Mouse (Mus musculus) forebrain, embryonic 10.5 days (tissue): ENCODE measurements around the gene Spink2. TPM values are rescaled to one million over a fixed set of nuclear protein-coding genes. Genes with fewer than 3 reads are reported as not detected.
A peak's percentile ranks its signal among the peaks of the same experiment; 100 is the strongest.

Experiments used
- DNase-seq: peaks from one replicate; pipeline ENCODE4 v3.0.0-alpha.2; 2017; ENCODE audit warnings: low spot score; ENCODE audit errors: extremely low spot score
- H3K27ac ChIP-seq: fragments of 300-500 bp; sonication (generic); 2 replicates; pipeline ENCODE4 v1.5.1; 2016; ENCODE audit warnings: mild to moderate bottlenecking
- H3K27me3 ChIP-seq: fragments of 300-500 bp; sonication (generic); 2 replicates; pipeline ENCODE4 v1.6.1; 2016; ENCODE audit warnings: mild to moderate bottlenecking; ENCODE audit not compliant: poor library complexity, severe bottlenecking
- H3K36me3 ChIP-seq: fragments of 300-500 bp; sonication (generic); replicated peaks from 2 replicates; pipeline ENCODE4 v1.6.1; 2016; ENCODE audit warnings: mild to moderate bottlenecking, moderate library complexity
- H3K4me1 ChIP-seq: fragments of 300-500 bp; sonication (generic); 2 replicates; pipeline ENCODE4 v1.6.1; 2016
- H3K4me3 ChIP-seq: fragments of 300-500 bp; sonication (generic); 2 replicates; pipeline ENCODE4 v1.5.1; 2016; ENCODE audit warnings: mild to moderate bottlenecking, moderate library complexity
- H3K9me3 ChIP-seq: fragments of 300-500 bp; sonication (generic); 2 replicates; pipeline ENCODE4 v1.6.1; 2016; ENCODE audit warnings: mild to moderate bottlenecking, moderate library complexity
- WGBS: fragments of 180-500 bp; shearing (Covaris S2); methylation state at CpG from one replicate; pipeline ENCODE4 v1.1.7; 2016; 5-methylcytosine and 5-hydroxymethylcytosine counted together
- polyA plus RNA-seq: library from polyadenylated mRNA; unstranded; fragments of >200 nt; fragmentation: Nextera tagmentation; extraction: Ambion mirVana; gene quantifications from 2 replicates; pipeline ENCODE4 v1.2.1, GENCODE M21; 2016

The Spink2 gene
- polyA plus RNA-seq: 0.64 and 1.1 TPM in 2 replicates

DNA sequence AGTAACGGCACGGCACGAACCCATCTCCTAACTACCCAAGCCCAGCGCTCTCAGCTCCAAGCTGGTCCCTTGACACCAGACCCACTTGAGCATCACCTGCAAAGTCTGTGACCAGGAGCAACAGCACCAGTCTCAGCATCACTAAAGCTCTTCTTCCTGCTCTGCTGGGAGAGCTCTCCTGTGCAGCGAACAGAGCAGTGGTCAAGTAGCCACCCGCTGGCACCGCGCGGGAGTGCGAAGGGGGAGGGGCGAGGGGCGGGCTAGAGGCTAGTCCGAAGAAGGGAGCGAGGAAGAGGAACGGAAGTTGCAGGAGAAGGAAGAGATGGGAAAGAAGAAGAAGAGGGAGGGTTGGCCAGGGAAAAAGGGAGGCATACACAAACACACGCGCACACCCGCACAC, at the start of gene Spink2:
TSS of gene Spink2 (minus strand) at position 236 of the 400 bp plus-strand sequence.
- 5% methylated on average over 18 of the region's 18 CpGs for WGBS
- H3K36me3 ChIP-seq: no peaks in the 10 kb centered on the region
- peak within 1 kb of the TSS; percentile 70; the same call in 1 of the 2 replicates for H3K27ac ChIP-seq
- H3K4me1 ChIP-seq: peaks cover 10% of the 10 kb centered on the region
- DNase-seq: peak; percentile 46
- no peaks in the 10 kb centered on the region for H3K9me3 ChIP-seq
- H3K27me3 ChIP-seq: peaks cover 18% of the 10 kb centered on the region
- peak within 1 kb of the TSS; percentile 54 for H3K4me3 ChIP-seq

DNA sequence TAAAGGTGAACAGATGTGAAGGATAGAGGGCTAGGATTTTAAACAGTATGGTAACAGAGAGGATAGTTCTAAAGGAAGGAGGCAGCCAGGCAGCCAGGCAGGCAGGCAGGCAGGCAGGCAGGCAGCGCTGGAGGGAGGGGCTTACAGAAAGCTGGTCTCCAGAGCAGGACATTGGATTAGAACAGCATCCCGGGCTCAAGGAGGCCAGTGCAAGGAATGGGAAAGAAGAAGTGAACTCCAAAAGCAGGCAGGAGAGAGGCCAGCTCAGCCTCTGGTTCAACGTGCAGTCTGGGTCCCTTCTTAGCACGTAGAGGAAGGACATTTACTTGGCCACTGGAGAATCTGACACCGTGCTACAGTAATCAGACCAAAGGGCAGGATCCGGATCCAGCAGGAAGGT, 48.9 kb upstream of the Spink2 start:
- Histone ChIP-seq H3K27me3 (peaks cover 19% of the 10 kb centered on the region), H3K9me3 (no peaks in the 10 kb centered on the region), H3K36me3 (no peaks in the 10 kb centered on the region), H3K27ac (no peak overlapping the region), H3K4me3 (no peak overlapping the region), H3K4me1 (peaks cover 38% of the 10 kb centered on the region)
- 57% methylated on average over 6 of the region's 6 CpGs for WGBS
- DNase-seq: no peak

DNA sequence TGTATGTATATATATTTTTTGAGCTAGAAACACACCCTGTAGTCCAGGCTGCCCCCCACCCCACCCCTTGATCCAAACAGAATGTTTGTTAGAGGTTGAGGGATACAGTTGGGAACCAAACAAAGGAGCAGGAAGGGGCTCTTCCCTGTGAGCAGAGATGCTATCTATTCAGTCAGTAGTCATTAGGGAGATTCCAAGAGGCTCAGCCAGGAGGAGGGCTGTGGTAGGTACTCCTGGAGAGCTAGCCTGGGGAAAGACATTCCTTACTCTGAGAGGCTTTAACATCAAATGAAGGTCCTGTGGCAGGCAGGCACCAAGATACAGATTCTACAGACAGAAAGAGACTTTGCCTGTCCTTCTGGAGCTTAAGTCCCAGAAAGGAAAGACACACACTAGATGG, 48.0 kb upstream of the Spink2 start:
- H3K9me3 ChIP-seq: no peaks in the 10 kb centered on the region
- peaks cover 30% of the 10 kb centered on the region for H3K4me1 ChIP-seq
- peaks cover 18% of the 10 kb centered on the region for H3K27me3 ChIP-seq
- no peak overlapping the region for H3K4me3 ChIP-seq
- no peak for DNase-seq
- no peaks in the 10 kb centered on the region for H3K36me3 ChIP-seq
- H3K27ac ChIP-seq: no peak overlapping the region

DNA sequence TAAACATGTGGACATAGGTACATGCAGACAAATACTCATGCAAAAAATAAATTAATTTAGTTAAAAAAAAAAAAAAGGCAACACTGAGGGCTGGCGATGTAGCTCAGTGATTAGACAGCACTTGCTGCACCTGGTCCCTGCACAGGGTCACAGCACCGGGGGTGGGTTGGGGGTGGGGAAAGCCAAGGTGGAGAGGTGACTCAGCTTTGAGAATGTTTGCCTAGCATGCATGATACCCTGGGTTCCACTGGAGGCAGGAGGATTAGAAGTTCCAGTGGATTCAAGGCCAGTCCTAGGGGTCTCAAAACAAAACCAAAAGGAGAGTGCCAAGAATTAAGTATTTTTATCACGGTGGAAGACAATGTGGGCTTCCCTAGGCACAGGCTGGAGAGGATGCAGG, 46.3 kb upstream of the Spink2 start:
- whole genome bisulfite sequencing: 81% methylated on average over 3 of the region's 3 CpGs
- Histone ChIP-seq H3K9me3 (no peaks in the 10 kb centered on the region), H3K27me3 (peaks cover 4% of the 10 kb centered on the region; the same call in 1 of the 2 replicates), H3K27ac (no peak overlapping the region), H3K4me3 (no peak overlapping the region), H3K36me3 (no peaks in the 10 kb centered on the region), H3K4me1 (peaks cover 25% of the 10 kb centered on the region)
- no peak for DNase-seq

DNA sequence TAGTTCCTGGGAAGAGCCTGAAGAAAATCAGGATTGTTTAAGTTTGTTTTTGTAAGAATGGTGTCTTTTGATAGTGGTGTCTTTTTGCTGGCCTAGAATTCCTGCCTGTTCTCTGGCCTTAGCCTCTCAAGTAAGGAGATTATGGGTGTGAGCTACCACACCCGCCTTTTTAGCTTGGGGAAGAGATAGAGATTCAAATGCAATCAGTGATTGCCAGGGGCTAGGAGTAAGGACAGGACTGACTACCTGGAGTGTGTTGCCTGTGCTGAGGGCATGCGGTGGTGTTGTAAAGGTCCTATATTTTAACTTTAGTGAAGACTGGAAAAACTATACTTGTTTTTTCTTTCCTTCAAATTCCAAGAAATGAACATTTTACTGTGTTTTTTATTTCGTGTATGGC, 43.1 kb upstream of the Spink2 start:
- Histone ChIP-seq H3K27ac (no peak overlapping the region), H3K27me3 (no peaks in the 10 kb centered on the region), H3K4me3 (no peak overlapping the region), H3K36me3 (no peaks in the 10 kb centered on the region), H3K4me1 (peaks cover 14% of the 10 kb centered on the region; the same call in 1 of the 2 replicates), H3K9me3 (no peaks in the 10 kb centered on the region)
- whole genome bisulfite sequencing: 67% methylated on average over 3 of the region's 3 CpGs
- no peak for DNase-seq

DNA sequence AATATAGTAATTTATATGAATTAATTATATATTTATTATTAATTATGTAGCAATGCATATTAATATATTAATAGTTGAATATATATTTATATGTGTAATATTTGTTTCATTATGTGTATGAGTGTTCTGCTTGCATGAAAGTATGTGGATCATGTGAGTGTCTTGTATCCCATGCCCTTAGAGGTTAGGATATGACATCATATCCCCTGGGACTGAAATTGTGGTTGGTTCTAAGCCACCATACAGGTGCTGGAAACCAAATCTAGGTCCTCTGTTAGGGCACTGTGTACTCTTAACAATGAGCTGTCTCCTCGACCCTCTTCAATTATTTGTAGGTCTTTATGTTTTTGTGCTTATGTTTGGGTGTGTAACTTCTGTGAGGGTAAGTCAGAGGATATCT, 41.9 kb upstream of the Spink2 start:
- Histone ChIP-seq H3K4me1 (peaks cover 14% of the 10 kb centered on the region; the same call in 1 of the 2 replicates), H3K27me3 (no peaks in the 10 kb centered on the region; the same call in 1 of the 2 replicates), H3K4me3 (no peak overlapping the region), H3K36me3 (no peaks in the 10 kb centered on the region), H3K27ac (no peak overlapping the region), H3K9me3 (no peaks in the 10 kb centered on the region)
- 82% methylated on average over 1 of the region's 1 CpGs for WGBS
- DNase-seq: no peak

DNA sequence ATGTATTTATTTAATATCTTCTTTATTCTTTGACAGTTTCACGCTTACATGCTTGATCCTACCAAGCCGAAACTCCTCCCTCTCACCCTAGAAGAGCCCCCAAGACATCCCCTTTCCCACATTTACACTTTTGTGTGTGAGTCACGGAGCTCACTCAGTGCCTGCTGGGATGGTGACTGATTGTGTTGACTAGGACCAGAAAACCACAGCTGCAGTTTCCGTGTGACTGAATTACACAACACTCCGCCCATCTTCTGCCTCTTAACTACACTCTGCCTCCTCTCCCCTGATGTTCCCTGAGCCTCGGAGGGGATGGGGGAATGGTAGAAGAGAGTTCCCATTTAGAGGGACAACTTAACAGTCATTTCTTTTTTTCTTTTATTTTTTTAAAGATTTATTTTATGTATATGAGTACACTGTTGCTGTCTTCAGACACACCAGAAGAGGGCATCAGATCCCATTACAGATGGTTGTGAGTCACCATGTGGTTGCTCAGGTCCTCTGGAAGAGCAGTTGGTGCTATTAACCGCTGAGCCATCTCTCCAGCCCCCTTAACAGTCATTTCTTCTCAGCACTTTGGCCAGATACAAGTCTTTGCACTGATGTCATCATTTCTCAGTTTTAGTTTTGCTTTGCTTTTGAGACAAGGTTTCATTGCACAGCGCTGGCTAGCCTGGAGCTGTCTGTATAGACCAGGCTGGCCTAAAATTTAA, 41.0 kb upstream of the Spink2 start:
- Histone ChIP-seq H3K9me3 (no peaks in the 10 kb centered on the region), H3K4me3 (no peak overlapping the region), H3K36me3 (no peaks in the 10 kb centered on the region), H3K4me1 (peaks cover 14% of the 10 kb centered on the region; the same call in 1 of the 2 replicates), H3K27ac (no peak overlapping the region), H3K27me3 (no peaks in the 10 kb centered on the region; the same call in 1 of the 2 replicates)
- DNase-seq: no peak
- 76% methylated on average over 8 of the region's 8 CpGs for WGBS

DNA sequence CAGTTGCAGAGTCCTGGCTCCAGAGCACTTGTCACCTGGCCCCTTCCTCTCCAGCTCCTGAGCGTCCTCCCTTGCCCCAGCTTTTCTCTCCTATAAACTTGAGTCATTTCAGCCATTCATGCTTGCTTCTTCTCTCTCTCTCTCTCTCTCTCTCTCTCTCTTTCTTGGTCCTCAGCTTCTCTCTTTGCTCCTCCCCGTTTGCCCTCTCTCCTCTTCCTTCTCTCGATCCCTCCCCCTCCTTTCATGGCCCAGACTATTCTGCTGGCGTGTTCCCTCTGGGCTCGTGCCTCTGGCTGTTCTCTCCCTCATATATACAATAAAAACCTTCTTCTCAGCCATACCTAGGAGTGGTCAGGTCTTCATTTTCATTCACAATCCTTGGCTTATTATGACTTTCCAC, 40.4 kb upstream of the Spink2 start:
- Histone ChIP-seq H3K36me3 (no peaks in the 10 kb centered on the region), H3K4me1 (peaks cover 14% of the 10 kb centered on the region; the same call in 1 of the 2 replicates), H3K27me3 (no peaks in the 10 kb centered on the region; the same call in 1 of the 2 replicates), H3K9me3 (no peaks in the 10 kb centered on the region), H3K27ac (no peak overlapping the region), H3K4me3 (no peak overlapping the region)
- WGBS: 62% methylated on average over 5 of the region's 5 CpGs
- DNase-seq: no peak

DNA sequence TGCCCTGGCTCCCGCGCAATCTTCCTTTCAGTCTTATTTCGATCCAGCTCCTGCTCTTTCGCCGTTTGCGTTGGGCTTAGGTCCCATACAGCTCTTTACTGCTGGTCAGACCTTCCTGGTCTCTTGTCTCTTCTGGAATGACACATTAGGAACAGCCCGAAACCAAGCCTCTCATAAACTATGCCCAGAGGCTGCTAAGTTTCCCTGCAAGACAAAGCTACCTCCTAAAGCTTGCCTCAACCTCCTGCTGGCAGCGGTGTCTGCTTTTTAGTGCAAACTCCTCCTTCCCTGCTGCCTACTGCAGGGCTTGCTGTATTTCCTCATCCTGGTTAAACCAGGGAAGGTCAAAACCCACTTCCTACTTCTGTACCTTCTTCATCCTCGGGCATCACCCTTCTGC, 38.8 kb upstream of the Spink2 start:
- H3K27me3 ChIP-seq: no peaks in the 10 kb centered on the region; the same call in 1 of the 2 replicates
- 73% methylated on average over 9 of the region's 9 CpGs for WGBS
- no peaks in the 10 kb centered on the region for H3K9me3 ChIP-seq
- DNase-seq: no peak
- peaks cover 29% of the 10 kb centered on the region for H3K4me1 ChIP-seq
- no peak overlapping the region for H3K27ac ChIP-seq
- no peaks in the 10 kb centered on the region for H3K36me3 ChIP-seq
- H3K4me3 ChIP-seq: no peak overlapping the region

DNA sequence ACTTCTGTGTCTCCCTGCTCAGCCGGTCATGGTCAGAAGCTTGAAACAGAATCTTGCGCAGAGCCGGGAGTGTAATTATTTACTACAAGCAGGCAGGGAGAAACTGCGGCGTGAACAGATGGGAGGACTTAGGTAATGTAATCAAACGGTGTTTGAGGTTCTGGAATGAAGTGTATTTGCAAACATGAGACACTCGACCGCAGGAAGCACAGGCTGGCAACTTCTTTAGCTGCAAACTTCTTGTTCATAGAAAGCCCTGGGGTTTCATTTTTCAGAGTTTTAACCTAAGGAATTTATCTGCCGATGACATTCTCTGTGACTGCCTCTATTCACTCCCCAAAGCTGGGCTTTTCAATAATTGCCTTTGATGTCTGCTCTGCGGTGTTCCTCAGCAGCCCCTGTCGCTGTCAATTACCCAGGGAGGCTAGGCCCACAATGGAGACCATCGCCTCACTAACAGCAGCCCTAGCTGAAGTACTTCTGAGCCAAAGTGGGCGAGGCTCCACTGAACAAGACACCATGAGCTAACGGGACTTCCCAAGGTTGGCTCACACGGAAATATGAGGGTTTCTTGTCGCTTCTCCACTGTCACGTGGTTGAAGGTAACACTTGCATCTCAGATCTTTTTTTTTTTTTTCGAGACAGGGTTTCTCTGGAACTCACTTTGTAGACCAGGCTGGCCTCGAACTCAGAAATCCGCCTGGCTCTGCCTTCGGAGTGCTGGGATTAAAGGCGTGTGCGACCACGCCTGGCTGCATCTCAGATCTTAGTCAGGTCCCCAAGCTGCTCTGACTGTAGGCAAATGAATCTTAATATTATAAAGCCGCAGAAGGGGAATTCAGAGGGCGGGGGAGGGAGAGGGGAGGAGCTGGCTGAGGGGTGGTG, 34.8 kb upstream of the Spink2 start:
- H3K36me3 ChIP-seq: no peaks in the 10 kb centered on the region
- H3K9me3 ChIP-seq: no peaks in the 10 kb centered on the region
- H3K4me3 ChIP-seq: peak overlapping the region; percentile 39
- H3K27ac ChIP-seq: peak overlapping the region; percentile 74
- WGBS: 33% methylated on average over 26 of the region's 26 CpGs
- peak; percentile 59 for DNase-seq
- peaks cover 45% of the 10 kb centered on the region for H3K4me1 ChIP-seq
- no peaks in the 10 kb centered on the region; the same call in 1 of the 2 replicates for H3K27me3 ChIP-seq

DNA sequence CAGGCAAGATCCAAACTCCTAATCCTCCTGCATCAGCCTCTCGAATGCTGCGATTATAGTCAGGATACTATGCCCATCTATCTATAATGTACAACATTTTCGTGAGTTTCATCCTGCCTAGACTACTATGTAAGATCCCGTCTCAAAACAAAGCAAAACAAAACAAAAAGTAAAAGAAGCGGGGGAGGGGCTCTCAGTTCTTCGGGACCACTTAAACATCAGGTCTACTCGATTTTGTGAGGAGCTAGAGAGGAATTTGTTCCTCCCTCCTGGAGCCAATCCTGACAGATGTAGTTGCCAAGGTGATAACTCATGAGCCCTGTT, 34.2 kb upstream of the Spink2 start:
- Histone ChIP-seq H3K9me3 (no peaks in the 10 kb centered on the region), H3K4me3 (peak overlapping the region; percentile 39), H3K36me3 (no peaks in the 10 kb centered on the region), H3K27ac (peak overlapping the region; percentile 74), H3K27me3 (no peaks in the 10 kb centered on the region; the same call in 1 of the 2 replicates), H3K4me1 (peaks cover 45% of the 10 kb centered on the region)
- 48% methylated on average over 7 of the region's 7 CpGs for WGBS
- no peak for DNase-seq

DNA sequence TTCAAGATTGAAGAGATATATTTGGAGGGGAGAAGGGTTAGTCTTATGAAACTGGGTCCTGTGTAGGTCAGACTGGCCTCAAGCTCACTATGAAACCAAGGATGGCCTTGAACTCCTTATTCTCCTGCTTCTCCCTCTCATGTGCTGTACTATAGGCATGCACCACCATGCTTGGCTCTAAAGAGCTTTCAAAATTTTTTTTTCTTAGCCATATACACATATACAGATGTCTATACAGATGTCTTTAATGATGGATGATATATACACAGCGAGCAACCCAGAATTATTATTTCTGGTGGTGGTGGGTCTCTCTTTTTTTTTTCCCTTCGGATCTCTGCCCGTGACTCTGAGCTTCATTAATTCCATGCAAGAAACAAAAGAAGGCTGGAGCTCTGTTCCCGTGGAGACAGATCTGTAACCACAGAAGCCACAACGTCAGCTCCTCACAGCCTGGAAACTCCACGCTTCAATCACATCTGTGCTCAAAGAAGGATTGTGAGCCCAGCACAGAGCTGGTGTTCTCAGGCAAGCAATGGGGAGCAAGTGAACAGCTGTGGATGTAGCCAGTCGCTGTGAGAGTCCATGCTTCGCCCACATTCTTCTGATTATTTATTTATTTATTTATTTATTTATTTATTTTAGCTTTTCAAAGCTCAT, 33.2 kb upstream of the Spink2 start:
- Histone ChIP-seq H3K4me1 (peaks cover 40% of the 10 kb centered on the region), H3K27me3 (no peaks in the 10 kb centered on the region; the same call in 1 of the 2 replicates), H3K27ac (no peak overlapping the region), H3K9me3 (no peaks in the 10 kb centered on the region), H3K36me3 (no peaks in the 10 kb centered on the region), H3K4me3 (no peak overlapping the region)
- DNase-seq: no peak
- 49% methylated on average over 8 of the region's 8 CpGs for WGBS
